Mouse (Mus musculus): ENCODE measurements at regions not wholly inside any gene's neighbourhood (a gene's known extent, or its start where the extent isn't known, plus 50 kb on each side); places are given as distances from the start of the nearest gene placed in this dataset.
A peak's percentile ranks its signal among the peaks of the same experiment; 100 is the strongest.

DNA sequence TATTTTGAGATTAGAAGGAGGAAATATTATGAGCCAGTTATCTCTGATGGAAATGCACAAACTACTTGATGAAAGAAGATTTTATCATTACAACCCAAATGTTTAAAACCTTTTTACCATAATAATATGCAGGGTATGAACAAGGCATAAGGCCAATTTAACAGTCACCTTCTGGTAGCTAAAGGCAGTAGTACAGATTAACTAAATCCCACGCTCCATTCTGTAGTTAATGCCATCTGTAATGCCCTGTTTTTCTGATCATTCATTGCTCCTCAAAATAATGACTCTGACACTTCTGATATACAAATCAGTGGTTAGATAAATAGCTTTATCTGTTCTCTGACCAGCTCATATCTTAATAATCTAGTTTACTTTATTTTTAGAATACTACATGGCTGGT, 987.8 kb downstream of the Pcdh7 start:
- Histone ChIP-seq H3K27ac (no peak overlapping the region), H3K27me3 (ENCODE audit: insufficient read depth, poor library complexity, severe bottlenecking) (no peaks in the 10 kb centered on the region), H3K9me3 (no peaks in the 10 kb centered on the region), H3K4me3 (no peak overlapping the region), H3K36me3 (no peaks in the 10 kb centered on the region), H3K4me1 (no peaks in the 10 kb centered on the region)
- WGBS: 80% methylated on average over 1 of the region's 1 CpGs
- no peak for DNase-seq (ENCODE audit: low spot score)

DNA sequence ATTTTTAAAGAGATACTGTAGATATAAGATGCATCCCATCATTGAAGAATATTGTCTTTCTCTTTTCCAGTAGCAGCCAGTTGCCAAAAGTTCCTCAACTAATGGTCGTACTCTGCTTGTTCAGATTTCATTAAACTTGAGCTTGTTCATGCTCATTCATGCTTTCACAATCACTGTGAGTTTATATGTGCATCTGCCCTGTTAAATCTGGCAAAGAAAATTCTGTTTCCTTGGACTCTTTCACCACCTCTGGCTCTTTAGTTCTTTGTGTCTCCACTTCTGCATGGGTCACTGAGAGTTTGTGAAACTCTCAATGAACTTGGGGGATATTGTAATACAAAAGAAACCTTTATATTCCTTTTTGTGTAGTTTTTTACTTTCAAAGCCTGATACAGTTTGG, 994.6 kb downstream of the Pcdh7 start:
- no peak overlapping the region for H3K4me3 ChIP-seq
- H3K27me3 ChIP-seq (ENCODE audit: insufficient read depth, poor library complexity, severe bottlenecking): no peaks in the 10 kb centered on the region
- H3K27ac ChIP-seq: no peak overlapping the region
- WGBS: 89% methylated on average over 1 of the region's 1 CpGs
- H3K36me3 ChIP-seq: no peaks in the 10 kb centered on the region
- H3K9me3 ChIP-seq: no peaks in the 10 kb centered on the region
- no peak for DNase-seq (ENCODE audit: low spot score)
- no peaks in the 10 kb centered on the region for H3K4me1 ChIP-seq

GRCm38 (mm10) chr5:58733366-58733765, 1015.6 kb downstream of the Pcdh7 start:
- Histone ChIP-seq H3K4me1 (no peaks in the 10 kb centered on the region), H3K9me3 (no peaks in the 10 kb centered on the region), H3K36me3 (no peaks in the 10 kb centered on the region), H3K27me3 (ENCODE audit: insufficient read depth, poor library complexity, severe bottlenecking) (no peaks in the 10 kb centered on the region), H3K4me3 (no peak overlapping the region), H3K27ac (no peak overlapping the region)
- peak; percentile 38 for DNase-seq (ENCODE audit: low spot score)
- 89% methylated on average over 3 of the region's 3 CpGs for WGBS

DNA sequence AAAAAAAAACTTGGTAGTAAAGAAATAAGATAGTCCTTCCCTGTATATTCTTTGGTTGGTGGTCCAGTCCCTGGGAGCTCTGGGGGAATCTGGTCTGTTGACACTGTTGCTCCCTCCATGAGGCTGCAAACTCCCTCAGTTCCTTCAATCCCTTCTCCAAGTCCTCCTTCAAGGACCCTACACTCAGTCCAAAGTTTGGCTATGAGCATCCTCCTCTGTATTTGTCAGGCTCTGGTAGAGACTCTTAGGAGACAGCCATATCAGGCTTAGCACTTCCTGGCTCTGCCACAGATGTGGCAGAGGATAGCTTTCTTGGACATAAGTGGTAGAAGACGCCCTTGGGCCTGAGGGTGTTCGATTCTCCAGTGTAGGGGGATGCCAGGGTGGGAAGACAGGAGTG, 1016.2 kb downstream of the Pcdh7 start:
- Histone ChIP-seq H3K4me3 (no peak overlapping the region), H3K4me1 (no peaks in the 10 kb centered on the region), H3K36me3 (no peaks in the 10 kb centered on the region), H3K9me3 (no peaks in the 10 kb centered on the region), H3K27me3 (ENCODE audit: insufficient read depth, poor library complexity, severe bottlenecking) (no peaks in the 10 kb centered on the region), H3K27ac (no peak overlapping the region)
- DNase-seq (ENCODE audit: low spot score): peak; percentile 55
- 69% methylated on average over 2 of the region's 2 CpGs for WGBS

- 53% methylated on average over 9 of the region's 9 CpGs for WGBS
Observed at GRCm38 (mm10) chr5:58736610-58737009, 1018.8 kb downstream of the Pcdh7 start.

DNA sequence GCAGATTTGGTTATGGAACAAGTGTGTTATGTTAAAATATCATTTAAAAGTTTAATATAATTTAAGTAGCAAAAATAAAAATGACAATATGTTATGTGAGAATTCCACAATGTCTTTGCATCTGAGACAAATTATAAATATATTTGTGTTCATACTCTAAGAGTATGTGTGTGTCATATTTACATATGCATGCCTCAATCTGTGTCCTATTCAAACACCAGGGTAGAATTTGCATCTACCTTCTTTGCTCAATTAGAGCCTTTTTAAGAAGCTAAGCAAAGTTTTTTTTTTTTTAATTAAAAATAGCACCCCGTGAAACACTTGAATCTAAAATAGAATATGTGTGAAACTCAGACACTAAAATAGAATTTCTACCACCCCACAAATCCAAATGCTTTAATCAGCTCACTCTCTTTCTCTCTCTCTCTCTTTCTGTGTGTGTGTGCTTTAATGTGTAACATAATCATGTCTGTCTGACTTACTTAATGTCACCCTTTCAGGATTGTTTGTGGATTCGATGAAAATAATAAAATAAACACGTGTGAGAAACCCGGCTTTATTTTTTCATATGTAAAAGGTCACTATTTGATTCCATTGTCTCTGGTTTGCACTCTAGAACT, 1019.6 kb downstream of the Pcdh7 start:
- no peak overlapping the region for H3K4me3 ChIP-seq
- DNase-seq (ENCODE audit: low spot score): no peak
- no peak overlapping the region for H3K27ac ChIP-seq
- no peaks in the 10 kb centered on the region for H3K9me3 ChIP-seq
- H3K36me3 ChIP-seq: no peaks in the 10 kb centered on the region
- H3K27me3 ChIP-seq (ENCODE audit: insufficient read depth, poor library complexity, severe bottlenecking): no peaks in the 10 kb centered on the region
- WGBS: 84% methylated on average over 4 of the region's 4 CpGs
- H3K4me1 ChIP-seq: no peaks in the 10 kb centered on the region

More at GRCm38 (mm10) chr5:58736610-58737009, 1018.8 kb downstream of the Pcdh7 start:
- Histone ChIP-seq H3K27ac (no peak overlapping the region), H3K27me3 (ENCODE audit: insufficient read depth, poor library complexity, severe bottlenecking) (no peaks in the 10 kb centered on the region), H3K4me1 (no peaks in the 10 kb centered on the region), H3K4me3 (no peak overlapping the region), H3K36me3 (no peaks in the 10 kb centered on the region), H3K9me3 (no peaks in the 10 kb centered on the region)
- DNase-seq (ENCODE audit: low spot score): peak; percentile 77

- Histone ChIP-seq H3K4me1 (no peaks in the 10 kb centered on the region), H3K9me3 (no peaks in the 10 kb centered on the region), H3K36me3 (no peaks in the 10 kb centered on the region), H3K4me3 (no peak overlapping the region), H3K27me3 (ENCODE audit: insufficient read depth, poor library complexity, severe bottlenecking) (no peaks in the 10 kb centered on the region), H3K27ac (no peak overlapping the region)
- 82% methylated on average over 4 of the region's 4 CpGs for WGBS
- no peak for DNase-seq (ENCODE audit: low spot score)
Observed at GRCm38 (mm10) chr5:58738041-58738440, 1020.3 kb downstream of the Pcdh7 start.

GRCm38 (mm10) chr5:58740759-58741158, 1023.0 kb downstream of the Pcdh7 start:
- Histone ChIP-seq H3K27me3 (ENCODE audit: insufficient read depth, poor library complexity, severe bottlenecking) (no peaks in the 10 kb centered on the region), H3K4me1 (no peaks in the 10 kb centered on the region), H3K9me3 (no peaks in the 10 kb centered on the region), H3K27ac (no peak overlapping the region), H3K36me3 (no peaks in the 10 kb centered on the region), H3K4me3 (no peak overlapping the region)
- no peak for DNase-seq (ENCODE audit: low spot score)
- 73% methylated on average over 1 of the region's 1 CpGs for WGBS

- H3K27me3 ChIP-seq (ENCODE audit: insufficient read depth, poor library complexity, severe bottlenecking): no peaks in the 10 kb centered on the region
- no peaks in the 10 kb centered on the region for H3K4me1 ChIP-seq
- no peak for DNase-seq (ENCODE audit: low spot score)
- no peak overlapping the region for H3K4me3 ChIP-seq
- H3K36me3 ChIP-seq: no peaks in the 10 kb centered on the region
- H3K27ac ChIP-seq: no peak overlapping the region
- WGBS: 42% methylated on average over 6 of the region's 6 CpGs
- no peaks in the 10 kb centered on the region for H3K9me3 ChIP-seq
Observed at GRCm38 (mm10) chr5:58747684-58748083, 1029.9 kb downstream of the Pcdh7 start.

DNA sequence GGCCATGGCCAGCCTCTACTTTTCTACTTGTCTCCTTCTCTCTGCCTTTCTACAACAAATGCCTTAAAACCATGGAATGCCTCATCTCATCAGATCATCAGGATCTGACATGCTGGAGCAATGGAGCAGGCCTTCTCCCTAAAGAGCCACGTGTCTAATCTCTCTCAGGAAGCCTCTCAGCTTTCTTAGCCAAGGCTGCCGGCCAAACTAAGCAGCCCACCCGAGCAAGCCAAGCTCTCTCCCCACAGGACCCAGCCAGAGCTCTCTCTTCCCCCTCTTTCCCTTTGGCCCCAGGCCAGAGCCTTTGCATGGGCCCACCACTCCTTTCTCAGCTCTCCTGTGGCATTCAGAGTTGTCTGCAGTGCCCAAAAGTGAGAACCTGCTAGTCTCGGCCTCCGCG, 1034.0 kb downstream of the Pcdh7 start:
- H3K9me3 ChIP-seq: no peaks in the 10 kb centered on the region
- H3K36me3 ChIP-seq: no peaks in the 10 kb centered on the region
- H3K4me3 ChIP-seq: no peak overlapping the region
- no peaks in the 10 kb centered on the region for H3K27me3 ChIP-seq (ENCODE audit: insufficient read depth, poor library complexity, severe bottlenecking)
- no peaks in the 10 kb centered on the region for H3K4me1 ChIP-seq
- DNase-seq (ENCODE audit: low spot score): no peak
- no peak overlapping the region for H3K27ac ChIP-seq
- 78% methylated on average over 6 of the region's 6 CpGs for WGBS

Measured in heart, embryonic 10.5 days (tissue).